Mouse (Mus musculus): Measurements from ENCODE around the gene Zfp235. TPM values are rescaled to one million over a fixed set of nuclear protein-coding genes. Genes with fewer than 3 reads are reported as not detected.

Gene Zfp235
- polyA plus RNA-seq, 1 experiment: 4.6 TPM

DNA sequence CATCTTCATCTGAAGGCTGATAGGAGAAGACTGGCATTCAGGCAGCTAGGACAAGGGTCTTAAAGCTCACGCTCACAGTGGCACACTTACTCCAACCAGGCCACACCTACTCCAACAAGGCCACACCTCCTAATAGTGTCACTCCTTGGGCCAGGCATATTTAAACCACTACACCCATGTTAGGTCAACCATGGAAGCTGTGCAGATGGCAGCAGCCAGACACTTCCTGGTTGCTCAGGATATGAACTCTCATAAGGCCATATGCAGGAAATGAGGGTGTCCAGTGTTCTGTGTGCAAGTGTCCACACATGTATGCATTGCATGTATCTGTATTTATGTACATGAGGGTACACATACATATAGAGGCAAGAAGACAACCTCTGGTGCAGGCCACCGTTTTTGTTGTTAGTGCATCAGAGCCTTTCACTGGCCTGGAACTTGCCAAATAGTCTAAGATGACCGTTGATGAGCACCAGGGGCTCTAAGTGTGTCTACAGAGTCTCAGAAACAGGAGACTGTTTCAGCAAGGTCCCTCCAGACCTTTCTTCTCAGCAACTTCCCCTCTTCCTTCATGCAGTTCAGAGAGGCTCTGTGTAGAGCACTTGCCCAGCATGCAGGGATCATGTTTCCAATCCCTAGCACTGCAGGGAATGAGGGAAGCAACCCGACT is 55.1 kb downstream of the Zfp235 start:
- Histone ChIP-seq H3K36me3 (ENCODE audit: control insufficient read depth, insufficient read depth, low read length, poor library complexity, severe bottlenecking) (no peaks in the 10 kb centered on the region), H3K27me3 (ENCODE audit: control insufficient read depth, insufficient read depth, low read length, poor library complexity, severe bottlenecking) (no peaks in the 10 kb centered on the region), H3K9me3 (replicated peaks; ENCODE audit: control insufficient read depth, insufficient read depth, low read length, poor library complexity, severe bottlenecking) (no peaks in the 10 kb centered on the region; the same call in 1 of the 2 replicates), H3K4me1 (ENCODE audit: control insufficient read depth, insufficient read depth, low read length) (peaks cover 3% of the 10 kb centered on the region), H3K4me3 (ENCODE audit: low read depth, low read length) (no peak overlapping the region), H3K27ac (ENCODE audit: insufficient read depth, low read length) (no peak overlapping the region), H3K9ac (ENCODE audit: low read depth, poor library complexity, severe bottlenecking) (no peak overlapping the region)
- no peak for TF ChIP-seq CTCF (IDR thresholded peaks at IDR 0.05; ENCODE audit: low read depth, low read length)
- no peak for TF ChIP-seq EP300 (IDR thresholded peaks at IDR 0.05; ENCODE audit: insufficient read depth, low read depth, low read length)
- no peak for TF ChIP-seq POLR2A (IDR thresholded peaks at IDR 0.05; ENCODE audit: insufficient read depth, low read length)

DNA sequence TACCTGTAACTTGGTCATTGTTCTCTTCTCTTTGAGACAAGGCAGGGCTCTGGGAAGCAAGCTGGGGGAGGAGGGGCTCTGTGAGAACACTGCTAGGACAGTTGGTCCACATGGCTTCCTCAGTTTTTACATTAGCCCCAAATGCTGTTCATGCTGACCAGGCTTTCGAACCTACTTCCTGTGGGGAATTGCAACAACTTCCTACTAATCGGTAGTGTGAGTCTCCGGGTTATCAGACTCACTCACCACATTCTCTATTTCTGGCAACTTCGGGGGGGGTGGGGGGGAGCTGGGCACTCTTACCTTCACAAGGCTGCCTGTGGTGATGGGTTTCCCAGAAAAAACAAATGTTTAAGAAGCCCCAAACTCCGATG is 55.6 kb downstream of the Zfp235 start:
- no peaks in the 10 kb centered on the region for H3K27me3 ChIP-seq (ENCODE audit: control insufficient read depth, insufficient read depth, low read length, poor library complexity, severe bottlenecking)
- no peak overlapping the region for H3K27ac ChIP-seq (ENCODE audit: insufficient read depth, low read length)
- H3K9me3 ChIP-seq (replicated peaks; ENCODE audit: control insufficient read depth, insufficient read depth, low read length, poor library complexity, severe bottlenecking): no peaks in the 10 kb centered on the region; the same call in 1 of the 2 replicates
- H3K36me3 ChIP-seq (ENCODE audit: control insufficient read depth, insufficient read depth, low read length, poor library complexity, severe bottlenecking): no peaks in the 10 kb centered on the region
- peaks cover 3% of the 10 kb centered on the region for H3K4me1 ChIP-seq (ENCODE audit: control insufficient read depth, insufficient read depth, low read length)
- TF ChIP-seq POLR2A (IDR thresholded peaks at IDR 0.05; ENCODE audit: insufficient read depth, low read length) (no peak), EP300 (IDR thresholded peaks at IDR 0.05; ENCODE audit: insufficient read depth, low read depth, low read length) (no peak), CTCF (IDR thresholded peaks at IDR 0.05; ENCODE audit: low read depth, low read length) (no peak)
- H3K9ac ChIP-seq (ENCODE audit: low read depth, poor library complexity, severe bottlenecking): no peak overlapping the region
- H3K4me3 ChIP-seq (ENCODE audit: low read depth, low read length): no peak overlapping the region

- Histone ChIP-seq H3K4me1 (ENCODE audit: control insufficient read depth, insufficient read depth, low read length) (peaks cover 3% of the 10 kb centered on the region), H3K36me3 (ENCODE audit: control insufficient read depth, insufficient read depth, low read length, poor library complexity, severe bottlenecking) (no peaks in the 10 kb centered on the region), H3K9me3 (replicated peaks; ENCODE audit: control insufficient read depth, insufficient read depth, low read length, poor library complexity, severe bottlenecking) (no peaks in the 10 kb centered on the region; the same call in 1 of the 2 replicates), H3K9ac (ENCODE audit: low read depth, poor library complexity, severe bottlenecking) (no peak overlapping the region), H3K27ac (ENCODE audit: insufficient read depth, low read length) (no peak overlapping the region), H3K4me3 (ENCODE audit: low read depth, low read length) (no peak overlapping the region), H3K27me3 (ENCODE audit: control insufficient read depth, insufficient read depth, low read length, poor library complexity, severe bottlenecking) (no peaks in the 10 kb centered on the region)
- TF ChIP-seq POLR2A (IDR thresholded peaks at IDR 0.05; ENCODE audit: insufficient read depth, low read length) (no peak), CTCF (IDR thresholded peaks at IDR 0.05; ENCODE audit: low read depth, low read length) (no peak), EP300 (IDR thresholded peaks at IDR 0.05; ENCODE audit: insufficient read depth, low read depth, low read length) (no peak)
Observed at GRCm38 (mm10) chr7:24191361-24191760, 57.4 kb downstream of the Zfp235 start.

Other genes starting within 250 kb of the Zfp235 start
- not detected in 2 replicates for gene Vmn1r178, start 242.2 kb upstream of the Zfp235 start, polyA plus RNA-seq (2011; ENCODE audit: insufficient read depth, insufficient read length, low read depth, missing spikeins)
- gene Vmn1r179, start 207.2 kb upstream of the Zfp235 start, polyA plus RNA-seq (2011; ENCODE audit: insufficient read depth, insufficient read length, low read depth, missing spikeins): not detected in 2 replicates
- gene Vmn1r180, start 183.5 kb upstream of the Zfp235 start, polyA plus RNA-seq (2011; ENCODE audit: insufficient read depth, insufficient read length, low read depth, missing spikeins): not detected in 2 replicates
- gene Vmn1r181, start 159.6 kb upstream of the Zfp235 start, polyA plus RNA-seq (2011; ENCODE audit: insufficient read depth, insufficient read length, low read depth, missing spikeins): 0.15 TPM in 1 of 2 replicates, not detected in the other
- not detected in 2 replicates for gene V1rd19, start 132.5 kb upstream of the Zfp235 start, polyA plus RNA-seq (2011; ENCODE audit: insufficient read depth, insufficient read length, low read depth, missing spikeins)
- gene Vmn1r183, start 80.9 kb upstream of the Zfp235 start, polyA plus RNA-seq (2011; ENCODE audit: insufficient read depth, insufficient read length, low read depth, missing spikeins): not detected in 2 replicates
- gene Zfp180, start 52.2 kb upstream of the Zfp235 start, polyA plus RNA-seq (2011; ENCODE audit: insufficient read depth, insufficient read length, low read depth, missing spikeins): 16.9 and 18.2 TPM in 2 replicates
- gene Zfp112, start 21.9 kb upstream of the Zfp235 start, polyA plus RNA-seq (2011; ENCODE audit: insufficient read depth, insufficient read length, low read depth, missing spikeins): 1.3 and 1.4 TPM in 2 replicates
- 0.84 and 1.9 TPM in 2 replicates for gene Zfp114, start 40.9 kb downstream of the Zfp235 start, polyA plus RNA-seq (2011; ENCODE audit: insufficient read depth, insufficient read length, low read depth, missing spikeins)
- gene Zfp111, start 77.3 kb downstream of the Zfp235 start, polyA plus RNA-seq (2011; ENCODE audit: insufficient read depth, insufficient read length, low read depth, missing spikeins): 7.9 and 8.9 TPM in 2 replicates
- 3.9 and 4.5 TPM in 2 replicates for gene Zfp109, start 103.4 kb downstream of the Zfp235 start, polyA plus RNA-seq (2011; ENCODE audit: insufficient read depth, insufficient read length, low read depth, missing spikeins)
- gene Zfp108, start 120.6 kb downstream of the Zfp235 start, polyA plus RNA-seq (2011; ENCODE audit: insufficient read depth, insufficient read length, low read depth, missing spikeins): 0.36 TPM in 1 of 2 replicates, not detected in the other
- 8.5 and 14.3 TPM in 2 replicates for gene Zfp93, start 136.3 kb downstream of the Zfp235 start, polyA plus RNA-seq (2011; ENCODE audit: insufficient read depth, insufficient read length, low read depth, missing spikeins)
- 5.6 and 9.0 TPM in 2 replicates for gene Zfp61, start 167.1 kb downstream of the Zfp235 start, polyA plus RNA-seq (2011; ENCODE audit: insufficient read depth, insufficient read length, low read depth, missing spikeins)
- 4.7 and 5.3 TPM in 2 replicates for gene Zfp94, start 182.5 kb downstream of the Zfp235 start, polyA plus RNA-seq (2011; ENCODE audit: insufficient read depth, insufficient read length, low read depth, missing spikeins)
- gene Tescl, start 199.8 kb downstream of the Zfp235 start, polyA plus RNA-seq (2011; ENCODE audit: insufficient read depth, insufficient read length, low read depth, missing spikeins): not detected in 2 replicates
- gene Lypd5, start 215.0 kb downstream of the Zfp235 start, polyA plus RNA-seq (2011; ENCODE audit: insufficient read depth, insufficient read length, low read depth, missing spikeins): not detected in 2 replicates
- gene Kcnn4, start 236.1 kb downstream of the Zfp235 start, polyA plus RNA-seq (2011; ENCODE audit: insufficient read depth, insufficient read length, low read depth, missing spikeins): 1.4 and 1.8 TPM in 2 replicates